Mouse (Mus musculus) liver, embryonic 14.5 days (tissue): ENCODE data around the gene Mfap4.

ENCODE experiments used
- CTCF ChIP-seq: IDR thresholded peaks from 2 replicates; pipeline ENCODE4 v1.5.1; 2016; ENCODE audit warnings: antibody characterized with exemption, low read depth, control low read depth
- EP300 ChIP-seq: IDR thresholded peaks from 2 replicates; pipeline ENCODE4 v1.6.1; 2016; ENCODE audit warnings: antibody characterized with exemption, low read depth

DNA sequence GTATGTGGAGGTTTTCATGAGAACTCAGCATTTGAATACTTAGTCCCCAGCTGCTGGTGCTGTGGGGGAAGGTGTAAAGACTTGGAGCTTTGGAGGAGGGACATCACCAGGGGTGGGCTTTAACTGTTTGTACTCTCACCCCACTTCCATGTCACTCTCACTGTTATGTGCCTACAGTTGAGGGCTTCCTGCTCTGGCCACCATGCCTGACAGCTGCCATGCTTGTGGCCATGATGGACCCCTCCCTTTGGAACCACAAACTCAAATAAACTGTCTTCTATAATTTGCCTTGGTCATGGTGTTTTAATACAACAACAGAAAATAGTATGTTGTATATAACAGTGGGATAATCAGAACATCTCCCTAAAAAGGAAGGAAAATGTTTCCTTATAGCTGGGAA lies 14.4 kb upstream of the Mfap4 start:
- TF ChIP-seq CTCF (no peak), EP300 (no peak)
